Mouse (Mus musculus) ES-E14 (cell line): Measurements from ENCODE around the gene 3110082J24Rik. TPM values are rescaled to one million over a fixed set of nuclear protein-coding genes. Genes with fewer than 3 reads are reported as not detected.

Source experiments
- DNase-seq: peaks from one replicate; pipeline ENCODE4 v3.0.0-alpha.2; 2013; ENCODE audit warnings: low read depth, low spot score
- H3K27ac ChIP-seq: 2 replicates; pipeline ENCODE4 v1.5.1; 2012; ENCODE audit warnings: low read depth, mild to moderate bottlenecking, low read length, moderate library complexity, mixed read lengths; ENCODE audit not compliant: poor library complexity, insufficient read depth, severe bottlenecking
- H3K36me3 ChIP-seq: 2 replicates; pipeline ENCODE4 v1.6.1; 2012; ENCODE audit warnings: mild to moderate bottlenecking, low read length, moderate library complexity, mixed read lengths; ENCODE audit not compliant: control insufficient read depth, poor library complexity, insufficient read depth, severe bottlenecking
- H3K4me1 ChIP-seq, 2 experiments: fragments of 150-350 bp in 1 of 2; sonication (generic) in 1 of 2; 2 replicates each; pipeline ENCODE4 v1.6.1; 2012; ENCODE audit warnings: low read length in 2 of 2, mild to moderate bottlenecking in 1 of 2, mixed read lengths in 1 of 2; ENCODE audit not compliant: control insufficient read depth in 2 of 2, insufficient read depth in 2 of 2, poor library complexity in 1 of 2
- H3K4me3 ChIP-seq, 2 experiments: fragments of 150-350 bp in 1 of 2; sonication (generic) in 1 of 2; 2 replicates each; pipeline ENCODE4 v1.5.1; 2012; ENCODE audit warnings: low read length in 2 of 2, low read depth in 1 of 2, mild to moderate bottlenecking in 1 of 2, mixed read lengths in 1 of 2; ENCODE audit not compliant: insufficient read depth in 1 of 2, poor library complexity in 1 of 2, severe bottlenecking in 1 of 2
- H3K9ac ChIP-seq: 2 replicates; pipeline ENCODE4 v1.6.1; 2012; ENCODE audit warnings: low read depth, mild to moderate bottlenecking, low read length, mixed read lengths; ENCODE audit not compliant: poor library complexity, insufficient read depth, severe bottlenecking
- H3K9me3 ChIP-seq: fragments of 150-350 bp; sonication (generic); 2 replicates; pipeline ENCODE4 v1.6.1; 2012; ENCODE audit warnings: low read depth, mild to moderate bottlenecking, low read length; ENCODE audit not compliant: control insufficient read depth, insufficient read depth
- CHD2 ChIP-seq: IDR thresholded peaks from 2 replicates; pipeline ENCODE4 v1.6.1; 2014; ENCODE audit warnings: mild to moderate bottlenecking, low read depth, low read length, inconsistent platforms
- HCFC1 ChIP-seq: IDR thresholded peaks from 2 replicates; pipeline ENCODE4 v1.6.1; 2012; ENCODE audit warnings: low read length, inconsistent platforms, borderline replicate concordance; ENCODE audit not compliant: insufficient read depth
- MAFK ChIP-seq: IDR thresholded peaks from 2 replicates; pipeline ENCODE4 v1.6.1; 2014; ENCODE audit warnings: mild to moderate bottlenecking, low read depth, low read length, inconsistent platforms; ENCODE audit not compliant: insufficient read depth
- ZC3H11A ChIP-seq: IDR thresholded peaks from 2 replicates; pipeline ENCODE4 v1.6.1; 2012; ENCODE audit warnings: low read depth, mild to moderate bottlenecking, inconsistent platforms, low read length, borderline replicate concordance
- ZNF384 ChIP-seq: IDR thresholded peaks from 2 replicates; pipeline ENCODE4 v1.6.1; 2012; ENCODE audit warnings: low read depth, low read length, inconsistent platforms
- in situ Hi-C, 2 experiments: fragments of 600-800 bp; cut with MboI; formaldehyde crosslinking; loops; one replicate each; pipeline ENCODE4 v1.15.1; 2025; ENCODE audit warnings: low sequenced_read_pairs in 2 of 2, inconsistent platforms in 1 of 2; ENCODE audit not compliant: unreplicated experiment in 2 of 2
- total RNA-seq: library from RNA; depleted of rRNA; stranded (reverse); fragments of 300-350 nt; gene quantifications from 2 replicates; pipeline ENCODE4 v1.2.3, GENCODE M21; 2012

Gene 3110082J24Rik
- total RNA-seq, 1 experiment, result not detected

- no peak for DNase-seq
- in situ Hi-C loops, result no loop called here
- peaks cover 25% of the 10 kb centered on the region; the same call in 1 of the 2 replicates for H3K36me3 ChIP-seq
These were observed 22.8 kb upstream of the 3110082J24Rik start for GRCm38 (mm10) chr5:30128680-30129079.

GRCm38 (mm10) chr5:30127921-30128597, 22.2 kb upstream of the 3110082J24Rik start:
- no peak for DNase-seq
- Histone ChIP-seq H3K4me1 (no peaks in the 10 kb centered on the region), H3K9ac (no peak overlapping the region), H3K36me3 (peaks cover 27% of the 10 kb centered on the region; the same call in 1 of the 2 replicates), H3K27ac (no peak overlapping the region), H3K4me3 (no peak overlapping the region), H3K9me3 (no peaks in the 10 kb centered on the region)
- in situ Hi-C loops, result no loop called here
- TF ChIP-seq CHD2, result no peak
- TF ChIP-seq MAFK, result no peak
- no peak for TF ChIP-seq ZNF384
- no peak for TF ChIP-seq ZC3H11A
- no peak for TF ChIP-seq HCFC1

More at GRCm38 (mm10) chr5:30128680-30129079, 22.8 kb upstream of the 3110082J24Rik start:
- Histone ChIP-seq H3K4me1 (no peaks in the 10 kb centered on the region), H3K27ac (no peak overlapping the region), H3K4me3 (no peak overlapping the region), H3K9ac (no peak overlapping the region), H3K9me3 (no peaks in the 10 kb centered on the region)
- TF ChIP-seq ZNF384 (no peak), MAFK (no peak), ZC3H11A (no peak)

- Histone ChIP-seq H3K9ac (no peak overlapping the region), H3K36me3 (peaks cover 34% of the 10 kb centered on the region), H3K4me1 (no peaks in the 10 kb centered on the region), H3K27ac (no peak overlapping the region), H3K9me3 (no peaks in the 10 kb centered on the region), H3K4me3 (no peak overlapping the region)
- no peak for DNase-seq
- in situ Hi-C loops, result no loop called here
- TF ChIP-seq CHD2, result no peak
These were observed 20.9 kb upstream of the 3110082J24Rik start for GRCm38 (mm10) chr5:30126756-30127155.

- Histone ChIP-seq H3K4me1 (peaks cover 0 to 2% of the 10 kb centered on the region in 2 experiments; a peak in 1 of 4 replicates), H3K27ac (no peak overlapping the region), H3K36me3 (peaks cover 39% of the 10 kb centered on the region), H3K9me3 (no peaks in the 10 kb centered on the region), H3K9ac (no peak overlapping the region), H3K4me3 (no peak overlapping the region)
- in situ Hi-C loops, result no loop called here
- peak; percentile 50; the same call in 1 of the 2 replicates for TF ChIP-seq ZC3H11A
- no peak for TF ChIP-seq HCFC1
- DNase-seq, result no peak
These were observed 19.7 kb upstream of the 3110082J24Rik start for GRCm38 (mm10) chr5:30125587-30125986.

GRCm38 (mm10) chr5:30122481-30122880, 16.6 kb upstream of the 3110082J24Rik start:
- in situ Hi-C loops, result no loop called here
- Histone ChIP-seq H3K9ac (no peak overlapping the region), H3K4me1 (peaks cover 0 to 2% of the 10 kb centered on the region in 2 experiments; a peak in 1 of 4 replicates), H3K9me3 (no peaks in the 10 kb centered on the region), H3K27ac (no peak overlapping the region), H3K36me3 (peaks cover 47% of the 10 kb centered on the region), H3K4me3 (no peak overlapping the region)
- no peak for DNase-seq
- TF ChIP-seq MAFK (no peak), CHD2 (no peak), HCFC1 (no peak), ZC3H11A (no peak), ZNF384 (no peak)
